Mouse (Mus musculus) ovary, postnatal 14 days (tissue): ENCODE data around the gene Gm28041.
"Not testable (repeated sequence)": the region's sequence is repeated elsewhere in the genome, so short reads cannot be mapped to it uniquely, and the experiment has no call there.

Source experiments
- DNase-seq: peaks from one replicate; pipeline ENCODE4 v3.0.0; 2022; ENCODE audit warnings: low spot score

The Gm28041 gene

DNA sequence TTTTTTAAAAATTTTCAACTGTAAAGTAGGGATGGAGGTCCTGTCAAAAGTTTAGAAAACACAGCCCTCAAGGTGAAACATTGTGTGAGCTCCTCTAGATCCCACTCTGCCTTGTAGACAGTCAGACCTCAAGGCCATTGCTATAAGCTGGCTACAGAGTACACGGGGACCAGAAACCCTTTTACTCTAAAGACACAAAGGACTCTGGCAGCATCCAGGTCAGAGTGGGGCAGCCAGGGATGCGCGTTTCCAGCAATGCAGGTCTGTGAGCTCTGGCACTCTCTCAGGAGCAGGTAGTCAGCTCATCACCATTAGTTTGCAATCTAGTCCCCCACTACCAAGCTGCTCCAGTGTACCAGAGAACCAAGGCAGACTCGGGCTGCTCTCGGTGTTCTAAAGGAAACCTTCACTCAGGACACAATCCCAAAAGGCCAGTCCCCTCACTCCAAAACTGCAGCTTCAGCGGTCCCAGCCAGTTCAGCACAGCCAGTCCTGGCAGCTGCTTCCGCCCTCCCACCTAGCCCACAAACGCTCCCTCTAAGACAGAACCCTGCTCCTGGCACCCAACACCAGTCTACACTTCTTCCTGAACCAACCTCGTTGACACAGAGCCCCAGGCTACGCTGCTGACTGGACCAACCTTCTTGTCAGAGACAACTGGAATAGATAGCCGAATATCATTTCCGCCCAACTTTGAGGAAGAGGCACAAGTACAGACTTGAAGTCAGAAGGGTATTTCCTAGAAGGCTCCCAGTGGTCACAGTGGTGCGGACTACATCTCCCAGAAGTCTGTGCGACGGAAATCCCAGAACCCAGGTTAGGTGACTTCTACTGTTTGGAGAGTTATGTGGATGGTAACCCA lies at the start of gene Gm28041, which contains the start of gene Zfp456:
Gene Gm28041, minus strand, starts transcription at position 684 of the 862 bp plus-strand sequence.
Gene Zfp456, minus strand, starts transcription at position 761 of the 862 bp plus-strand sequence.
- peak; percentile 47 for DNase-seq

DNA sequence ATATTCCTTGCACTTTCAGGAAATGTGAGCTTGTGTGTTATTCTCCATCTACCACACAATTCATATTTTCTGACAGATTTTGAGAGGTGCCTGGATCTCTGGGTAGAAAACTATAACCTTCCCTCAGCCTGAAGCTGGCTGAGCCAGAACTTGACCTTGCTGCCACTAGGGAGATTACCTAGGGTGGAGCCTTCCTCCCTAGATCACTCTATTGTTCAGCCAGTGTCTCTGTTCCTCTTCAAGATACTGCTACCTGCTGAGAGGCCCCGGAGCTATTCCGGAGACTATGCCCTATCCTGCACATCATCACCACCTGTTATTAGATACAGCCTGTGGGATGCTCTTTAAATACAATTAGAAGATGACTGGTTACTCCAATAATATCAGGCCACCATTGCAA lies 47.0 kb upstream of the Gm28041 start:
- not testable (repeated sequence) for DNase-seq

DNA sequence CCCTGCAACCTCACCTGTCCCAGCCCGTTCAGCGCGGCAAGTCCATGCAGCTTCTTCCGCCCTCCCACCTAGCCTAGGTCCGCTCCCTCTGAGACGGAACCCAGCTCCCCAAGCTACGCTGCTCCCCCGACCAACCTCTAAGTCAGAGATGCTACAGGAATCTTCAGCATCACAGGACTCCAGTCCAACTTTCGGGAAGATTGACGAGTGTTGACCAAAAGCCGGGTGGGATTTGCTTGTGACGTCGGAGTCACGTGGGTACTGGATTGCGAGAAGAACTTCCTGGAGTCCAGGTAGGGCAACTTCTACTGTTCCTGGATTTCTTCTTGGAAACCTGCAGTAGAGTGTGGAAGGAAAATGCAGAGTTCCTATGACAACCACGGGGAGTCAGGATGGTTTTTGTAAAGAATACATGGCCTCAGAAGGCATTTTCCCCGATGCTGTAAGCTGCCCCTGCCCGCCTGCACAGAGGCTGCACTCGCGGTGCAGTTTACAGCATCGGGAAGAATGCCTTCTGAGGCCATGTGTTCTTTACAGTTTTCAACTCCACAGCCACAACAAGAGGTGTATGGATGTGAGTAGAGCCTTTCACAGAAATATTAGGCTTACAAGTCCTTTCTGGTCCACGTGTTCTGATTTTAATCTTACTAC lies 45.8 kb upstream of the Gm28041 start, which contains the start of gene Zfp459:
Gene Zfp459, minus strand, starts transcription at position 212 of the 651 bp plus-strand sequence.
- peak; percentile 5 for DNase-seq

DNA sequence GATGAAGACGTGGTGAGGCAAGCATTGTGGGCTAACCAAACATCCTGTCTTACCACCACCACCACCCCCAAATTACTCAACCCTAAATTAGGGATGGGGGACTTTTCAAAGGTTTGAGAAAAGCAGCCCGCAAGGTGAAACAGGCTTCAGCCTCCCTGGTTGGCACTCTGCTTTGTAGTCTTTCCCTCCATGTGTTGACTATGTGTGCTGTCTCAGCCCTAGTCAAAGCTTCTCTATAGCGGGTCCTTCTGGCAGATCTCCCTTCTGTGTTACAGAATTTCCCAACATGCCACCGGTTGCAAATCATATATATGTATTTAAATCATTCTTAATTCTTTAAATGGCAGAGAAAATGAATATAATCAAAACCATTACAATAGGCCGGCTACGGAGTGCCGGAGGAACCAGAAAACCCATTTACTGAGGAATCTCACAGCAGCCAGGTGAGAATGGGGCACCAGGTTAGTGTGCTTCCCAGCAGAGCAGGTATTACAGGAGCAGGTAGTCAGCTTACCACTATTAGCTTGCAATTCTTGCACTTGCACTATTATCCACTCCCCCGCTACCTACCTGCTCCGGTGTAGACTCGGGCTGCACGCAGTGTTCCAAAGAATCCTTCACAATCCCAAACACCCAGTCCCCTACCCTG lies 45.1 kb upstream of the Gm28041 start:
- DNase-seq, result no peak

DNA sequence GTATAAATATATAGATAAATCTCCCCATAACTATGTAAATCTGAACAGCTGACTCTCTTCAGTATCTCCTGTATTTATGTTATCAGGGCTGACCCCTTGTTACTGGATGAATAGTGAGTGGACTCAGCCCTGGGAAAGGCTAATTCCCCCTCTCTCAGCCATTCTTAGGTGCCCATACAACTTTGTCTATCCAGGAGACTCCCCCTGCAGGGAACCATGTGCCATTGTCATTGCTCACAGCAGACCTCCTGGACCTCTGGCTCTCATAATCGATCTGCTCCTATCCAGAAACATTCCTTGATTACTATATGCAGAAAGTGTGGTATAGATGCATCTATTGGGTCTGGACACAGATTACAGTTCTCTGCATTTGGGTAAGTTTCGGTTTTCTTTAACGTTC lies 41.3 kb upstream of the Gm28041 start:
- DNase-seq, result no peak

DNA sequence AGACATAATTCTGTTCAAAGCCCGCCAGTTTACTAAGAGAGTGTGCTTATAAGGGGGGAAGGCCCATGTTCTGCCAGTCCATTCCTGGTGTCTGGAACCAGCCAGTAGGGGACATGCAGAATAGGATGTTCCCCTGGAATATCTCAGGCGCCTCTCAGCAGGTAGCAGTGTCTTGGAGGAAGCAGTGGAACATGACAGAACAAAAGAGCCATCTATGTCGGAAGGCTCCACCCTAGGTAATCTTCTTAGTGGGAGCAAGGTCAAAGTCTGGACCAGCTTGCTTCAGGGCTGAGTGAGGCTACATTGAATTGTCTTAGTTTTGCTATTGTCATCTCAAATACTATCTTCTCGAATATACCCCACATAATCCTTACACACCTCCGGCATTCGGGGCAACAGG lies 40.2 kb upstream of the Gm28041 start:
- DNase-seq, result no peak

DNA sequence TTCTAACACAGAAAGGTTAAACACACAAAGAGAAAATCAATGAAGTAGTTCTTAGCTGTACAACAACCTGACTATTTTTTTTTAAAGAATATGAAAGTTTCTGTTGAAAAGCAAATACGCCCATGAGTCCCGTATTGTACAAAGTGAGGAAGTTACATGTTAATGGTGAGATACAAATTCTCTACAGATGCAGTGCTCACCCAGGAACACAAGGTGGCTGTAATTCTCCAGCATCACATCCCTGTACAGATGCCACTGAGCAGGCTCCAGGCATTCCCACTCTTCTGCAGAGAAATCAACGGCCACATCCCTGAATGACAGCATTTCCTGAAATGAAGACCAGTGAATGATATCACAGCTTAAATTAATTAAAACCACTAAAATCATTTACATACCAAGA lies 38.1 kb upstream of the Gm28041 start:
- DNase-seq, result not testable (repeated sequence)

DNA sequence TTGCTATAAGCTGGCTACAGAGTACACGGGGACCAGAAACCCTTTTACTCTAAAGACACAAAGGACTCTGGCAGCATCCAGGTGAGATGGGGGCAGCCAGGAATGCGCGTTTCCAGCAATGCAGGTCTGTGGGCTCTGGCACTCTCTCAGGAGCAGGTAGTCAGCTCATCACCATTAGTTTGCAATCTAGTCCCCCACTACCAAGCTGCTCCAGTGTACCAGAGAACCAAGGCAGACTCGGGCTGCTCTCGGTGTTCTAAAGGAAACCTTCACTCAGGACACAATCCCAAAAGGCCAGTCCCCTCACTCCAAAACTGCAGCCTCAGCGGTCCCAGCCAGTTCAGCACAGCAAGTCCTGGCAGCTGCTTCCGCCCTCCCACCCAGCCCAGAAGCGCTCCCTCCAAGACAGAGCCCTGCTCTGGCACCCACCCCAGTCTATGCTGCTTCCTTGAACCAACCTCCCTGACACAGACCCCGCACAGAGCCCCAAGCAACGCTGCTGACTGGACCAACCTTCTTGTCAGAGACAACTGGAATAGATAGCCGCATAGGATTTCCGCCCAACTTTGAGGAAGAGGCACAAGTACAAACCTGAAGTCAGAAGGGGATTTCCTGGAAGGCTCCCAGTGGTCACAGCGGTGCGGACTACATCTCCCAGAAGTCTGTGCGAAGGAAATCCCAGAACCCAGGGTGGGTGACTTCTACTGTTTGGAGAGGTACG lies 23.8 kb upstream of the Gm28041 start, which contains the start of gene Zfp429:
Gene Zfp429, minus strand, starts transcription at position 637 of the 721 bp plus-strand sequence.
- DNase-seq, result peak; percentile 45

DNA sequence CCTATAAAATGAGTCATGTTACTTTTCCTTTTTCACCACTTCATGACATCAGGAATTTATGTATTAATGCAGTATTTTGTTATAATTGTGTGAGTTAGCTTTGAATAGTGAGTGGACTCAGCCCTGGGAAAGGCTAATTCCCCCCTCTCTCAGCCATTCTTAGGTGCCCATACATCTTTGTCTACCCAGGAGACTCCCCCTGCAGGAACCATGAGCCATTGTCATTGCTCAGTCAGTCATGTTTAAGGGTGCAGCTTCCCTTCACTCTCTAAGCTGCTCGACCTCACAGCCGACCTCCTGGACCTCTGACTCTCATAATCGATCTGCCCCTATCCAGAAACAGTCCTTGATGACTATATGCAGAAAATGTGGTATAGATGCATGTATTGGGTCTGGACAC lies 722 bp upstream of the Gm28041 start:
- not testable (repeated sequence) for DNase-seq

DNA sequence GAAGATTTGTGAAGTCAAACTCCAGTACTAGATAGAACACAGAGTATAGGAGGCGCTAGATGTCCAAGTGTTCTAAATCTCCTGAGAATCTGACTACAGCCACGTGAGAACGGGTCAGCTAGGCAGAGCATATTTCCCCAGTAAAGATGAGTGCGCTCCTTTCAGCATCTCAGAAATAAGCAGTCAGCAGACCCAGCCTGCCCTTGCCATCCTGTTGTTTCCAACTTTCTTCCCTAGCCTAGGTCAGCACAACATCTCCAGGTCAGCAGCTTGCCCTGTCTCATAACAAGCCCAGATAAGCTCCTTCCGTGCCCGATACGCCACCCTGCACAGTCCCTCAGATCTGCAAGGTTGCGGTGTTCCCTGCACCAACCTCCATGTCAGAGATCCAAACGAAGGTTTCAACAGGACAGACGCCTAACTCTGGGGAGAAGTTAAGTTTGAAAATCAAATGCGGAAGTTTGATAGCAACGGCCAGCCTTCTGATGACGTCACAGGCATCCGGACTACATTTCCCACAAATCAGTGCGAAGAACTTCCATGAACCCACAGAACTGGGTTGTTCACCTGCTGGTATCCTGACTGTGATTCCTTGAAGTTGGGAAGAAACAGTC lies 15.3 kb downstream of the Gm28041 start, which contains the start of the genes Gm28044 and Zfp953:
Gene Gm28044, minus strand, starts transcription at position 406 of the 614 bp plus-strand sequence.
Gene Zfp953, minus strand, starts transcription at position 475 of the 614 bp plus-strand sequence.
- peak; percentile 88 for DNase-seq

DNA sequence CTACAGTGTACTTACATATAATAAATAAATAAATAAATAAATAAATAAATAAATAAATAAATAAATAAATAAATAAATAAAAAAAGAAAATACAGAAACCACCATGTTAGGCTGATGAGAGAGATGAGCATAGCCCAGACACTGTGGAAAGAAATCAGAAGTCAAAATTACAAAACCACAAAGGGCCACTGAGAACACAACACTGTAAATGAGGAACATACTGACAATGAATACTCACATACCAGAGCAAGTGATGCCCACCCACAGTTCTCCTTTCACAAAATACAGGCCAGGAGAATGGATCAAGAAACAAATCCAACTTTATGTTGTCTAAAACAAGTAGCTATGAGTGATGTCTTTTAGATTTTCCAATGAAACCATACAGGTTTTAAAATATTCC lies 23.7 kb downstream of the Gm28041 start:
- no peak for DNase-seq

DNA sequence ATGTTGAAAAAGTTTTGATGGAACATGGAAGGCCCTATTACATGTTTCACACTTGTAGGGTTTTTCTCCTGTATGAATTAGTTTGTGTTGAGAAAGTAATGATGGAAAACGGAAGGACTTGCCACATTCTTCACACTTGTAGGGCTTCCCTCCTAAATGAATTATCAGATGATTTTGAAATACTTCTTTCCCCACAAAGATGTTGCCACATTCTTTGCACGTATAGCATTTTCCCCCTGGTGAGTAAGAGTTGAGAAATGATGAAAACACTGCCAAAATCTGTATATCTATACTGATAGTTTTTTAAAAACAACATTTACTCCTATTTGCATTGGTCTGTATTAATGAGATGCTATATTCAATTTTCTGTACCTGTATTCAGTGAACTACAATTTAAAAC lies 32.1 kb downstream of the Gm28041 start:
- no peak for DNase-seq

DNA sequence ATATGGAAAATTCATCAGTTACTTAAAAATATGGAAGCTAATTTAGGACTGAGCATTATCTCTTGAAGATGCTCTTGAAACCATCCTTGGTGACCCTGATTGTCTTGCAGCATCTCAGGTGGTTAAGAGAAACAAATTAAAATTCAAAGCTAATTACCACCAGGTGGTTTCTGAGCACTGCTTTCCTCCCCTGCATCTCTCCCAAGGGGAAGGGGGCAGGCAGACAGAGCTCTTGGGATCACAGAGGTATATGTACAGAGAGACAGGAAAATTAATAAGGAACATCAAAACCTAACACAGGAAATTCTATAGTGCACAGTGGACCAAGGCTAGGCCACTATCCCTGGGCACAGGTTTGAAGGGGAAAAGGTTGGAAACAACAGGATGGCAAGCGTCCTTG lies 42.7 kb downstream of the Gm28041 start:
- peak; percentile 1 for DNase-seq

DNA sequence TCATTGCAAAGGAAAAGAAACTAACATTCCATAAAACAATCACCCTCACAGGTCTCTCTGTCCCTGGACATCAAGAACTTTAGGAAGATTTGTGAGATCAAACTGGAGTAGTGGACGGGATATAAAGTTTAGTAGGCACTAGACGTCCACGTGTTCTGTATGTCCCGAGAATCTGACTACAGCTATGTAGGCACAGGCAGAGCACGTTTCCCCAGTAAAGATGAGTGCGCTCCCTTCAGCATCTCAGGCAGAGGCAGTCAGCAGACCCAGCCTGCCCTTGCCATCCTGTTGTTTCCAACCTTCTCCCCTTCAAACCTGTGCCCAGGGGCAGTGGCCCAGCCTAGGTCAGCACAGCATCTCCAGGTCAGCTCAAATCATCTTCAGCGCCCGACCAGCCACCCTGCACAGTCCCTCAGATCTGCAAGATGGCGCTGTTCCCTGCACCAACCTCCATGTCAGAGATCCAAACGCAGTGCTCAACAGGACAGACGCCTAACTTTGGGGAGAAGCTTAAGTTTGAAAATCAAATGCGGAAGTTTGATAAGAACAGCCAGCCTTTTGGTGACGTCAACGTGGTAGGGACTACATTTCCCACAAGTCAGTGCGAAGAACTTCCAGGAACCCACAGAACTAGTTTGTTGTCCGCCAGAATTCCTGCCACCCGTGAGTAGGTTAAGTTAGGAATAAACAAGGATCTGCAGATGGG lies 43.4 kb downstream of the Gm28041 start, which contains the start of gene Zfp595:
Gene Zfp595, minus strand, starts transcription at position 552 of the 706 bp plus-strand sequence.
- DNase-seq, result peak; percentile 75

DNA sequence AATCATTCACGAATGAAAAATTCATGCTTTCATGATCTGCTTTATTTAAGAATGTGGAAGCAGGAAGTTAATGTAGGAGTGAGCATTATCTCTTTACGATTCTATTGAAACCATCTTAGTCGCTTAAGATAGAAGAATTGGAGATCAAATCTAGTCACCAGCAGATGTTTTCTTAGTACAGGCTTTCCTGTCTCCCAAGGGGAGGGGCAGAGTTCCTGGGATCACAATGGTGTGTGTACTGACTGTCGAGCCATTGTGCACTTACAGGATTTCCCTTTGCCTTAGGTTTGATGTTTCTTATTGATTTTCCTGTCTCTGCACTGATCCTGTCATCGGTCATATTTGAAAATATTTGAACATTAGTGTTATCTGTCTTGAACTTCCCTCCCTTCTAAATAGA lies 68.8 kb downstream of the Gm28041 start:
- DNase-seq, result no peak

DNA sequence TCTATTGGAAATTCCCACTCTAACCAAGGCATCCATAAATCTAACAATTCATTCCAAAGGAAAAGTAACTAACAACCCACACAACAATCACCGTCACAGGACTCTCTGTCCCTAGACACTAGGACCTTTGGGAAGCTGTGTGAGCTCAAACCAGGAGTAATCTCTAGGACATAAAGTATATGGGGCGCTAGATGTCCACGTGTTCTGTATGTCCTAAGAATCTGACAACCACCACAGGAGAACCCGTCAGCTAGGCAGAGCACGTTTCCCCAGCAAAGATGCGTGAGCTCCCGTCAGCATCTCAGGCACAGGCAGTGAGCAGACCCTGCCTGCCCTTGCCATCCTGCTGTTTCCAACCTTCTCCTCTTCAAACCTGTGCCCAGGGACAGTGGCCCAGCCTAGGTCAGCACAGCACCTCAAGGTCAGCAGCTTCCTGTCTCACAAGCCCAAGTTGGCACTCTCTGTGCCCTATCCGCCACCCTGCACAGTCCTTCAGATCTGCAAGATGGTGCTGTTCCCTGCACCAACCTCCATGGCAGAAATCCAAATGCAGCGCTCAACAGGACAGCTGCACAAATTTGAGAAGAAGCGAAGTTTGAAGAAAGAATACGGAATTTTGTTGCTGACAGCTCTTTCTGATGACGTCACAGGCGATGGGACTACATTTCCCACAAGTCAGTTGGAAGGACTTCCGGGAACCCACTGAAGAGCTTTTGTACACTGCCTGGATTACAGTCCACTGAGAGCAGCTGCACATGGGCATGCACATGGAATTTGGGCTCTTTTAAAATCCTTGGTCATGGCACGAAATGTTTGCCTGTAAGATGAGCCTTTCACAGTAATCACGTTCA lies 69.5 kb downstream of the Gm28041 start, which contains the start of gene Zfp457:
Gene Zfp457, minus strand, starts transcription at position 664 of the 851 bp plus-strand sequence.
- DNase-seq, result peak; percentile 77
